In genomic region chr6:90360024-90360781, GRCm38 (mm10) we compare ENCODE assay signal across 7 mouse cellular contexts. TPM values are rescaled to one million over a fixed set of nuclear protein-coding genes. Genes with fewer than 3 reads are reported as not detected.
DNase-seq lines count a peak whose midpoint lies in the region; ATAC-seq and TF ChIP-seq lines count a peak whose summit lies in the region.

No protein-coding gene starts in this region.

- no peak overlapping the region for H3K27ac ChIP-seq in ES-E14 (ENCODE audit: insufficient read depth, low read depth, low read length, poor library complexity, severe bottlenecking)
- H3K27ac ChIP-seq in midbrain, postnatal 0 days (ENCODE audit: low read depth, low read length): no peak overlapping the region

- H3K27me3 ChIP-seq in midbrain, postnatal 0 days (ENCODE audit: insufficient read depth, low read length): no peaks in the 10 kb centered on the region

- in situ Hi-C loops in ES-E14 (cut with MboI; ENCODE audit: low sequenced_read_pairs in 2 of 2, unreplicated experiment in 2 of 2): no loop called here

- H3K4me3 ChIP-seq in ES-E14 (ENCODE audit: insufficient read depth in 1 of 2, low read depth in 1 of 2, low read length in 2 of 2, poor library complexity in 1 of 2, severe bottlenecking in 1 of 2): no peak overlapping the region
- H3K4me3 ChIP-seq in midbrain, postnatal 0 days (ENCODE audit: low read depth, low read length): no peak overlapping the region

- ATAC-seq in midbrain, postnatal 0 days (ENCODE audit: low FRiP score): peak; percentile 68
- ATAC-seq in granulocyte monocyte progenitor cell, adult 5-6 weeks (replicated peaks; ENCODE audit: poor library complexity, severe bottlenecking): no peak; the same call in 1 of the 2 replicates

- no peaks in the 10 kb centered on the region for H3K9me3 ChIP-seq in ES-E14 (ENCODE audit: control insufficient read depth, insufficient read depth, low read depth, low read length)
- no peaks in the 10 kb centered on the region for H3K9me3 ChIP-seq in midbrain, postnatal 0 days (ENCODE audit: low read length)

- no peak overlapping the region for H3K9ac ChIP-seq in ES-E14 (ENCODE audit: insufficient read depth, low read depth, low read length, poor library complexity, severe bottlenecking)
- no peak overlapping the region for H3K9ac ChIP-seq in midbrain, postnatal 0 days (replicated peaks; ENCODE audit: low read length, poor library complexity, severe bottlenecking)

- H3K4me2 ChIP-seq in midbrain, postnatal 0 days (ENCODE audit: low read depth, low read length, poor library complexity, severe bottlenecking): no peak overlapping the region

- intact Hi-C loops in heart, postnatal 14 days (cut with DNase I): no loop called here

- peak; percentile 100 for DNase-seq in 3T3-L1 (ENCODE audit: low read depth, low spot score)
- DNase-seq in ES-E14 (ENCODE audit: low read depth, low spot score): peak; percentile 20
- peak; percentile 91 for DNase-seq in fat pad, adult 2 months (ENCODE audit: extremely low read depth, low read depth, low spot score)
- DNase-seq in heart, postnatal 14 days: peak; percentile 59 to 62
- peak; percentile 38 for DNase-seq in large intestine, adult 2 months (ENCODE audit: low read depth, low spot score)
- peak; percentile 73 for DNase-seq in midbrain, postnatal 0 days (ENCODE audit: low spot score)

- WGBS in large intestine, adult 2 months: 14% methylated on average over 7 of the region's 7 CpGs
- WGBS in midbrain, postnatal 0 days: 52% methylated on average over 7 of the region's 7 CpGs

- no peaks in the 10 kb centered on the region for H3K36me3 ChIP-seq in ES-E14 (ENCODE audit: control insufficient read depth, insufficient read depth, low read length, poor library complexity, severe bottlenecking)
- no peaks in the 10 kb centered on the region for H3K36me3 ChIP-seq in midbrain, postnatal 0 days (ENCODE audit: insufficient read depth, low read length)

- peaks cover 2 to 7% of the 10 kb centered on the region in 2 experiments; a peak in 1 of 4 replicates for H3K4me1 ChIP-seq in ES-E14 (ENCODE audit: control insufficient read depth in 2 of 2, insufficient read depth in 2 of 2, low read length in 2 of 2, poor library complexity in 1 of 2)
- no peaks in the 10 kb centered on the region for H3K4me1 ChIP-seq in midbrain, postnatal 0 days (ENCODE audit: insufficient read depth, low read length)

- TF ChIP-seq CTCF in midbrain, postnatal 0 days (IDR thresholded peaks at IDR 0.05): no peak

TF ChIP-seq in ES-E14, 5 proteins besides CTCF, POLR2A, EP300 and RAD21:
- no peak for TF ChIP-seq CHD2 (IDR thresholded peaks at IDR 0.05; ENCODE audit: low read depth, low read length)
- no peak for TF ChIP-seq ZC3H11A (IDR thresholded peaks at IDR 0.05; ENCODE audit: borderline replicate concordance, low read depth, low read length)
- TF ChIP-seq ZNF384 (IDR thresholded peaks at IDR 0.05; ENCODE audit: low read depth, low read length): no peak
- no peak for TF ChIP-seq HCFC1 (IDR thresholded peaks at IDR 0.05; ENCODE audit: borderline replicate concordance, insufficient read depth, low read length)
- TF ChIP-seq MAFK (IDR thresholded peaks at IDR 0.05; ENCODE audit: insufficient read depth, low read depth, low read length): no peak

RNA-seq across cellular contexts. Expression of gene Zxdc, which starts 9.1 kb away (rescaled TPM):
- total RNA-seq in ES-E14 (2012; rRNA removed): 10.6 and 12.0 TPM in 2 replicates
- 10 to 100 TPM; 15.8 to 16.3 TPM for total RNA-seq in heart, postnatal 14 days (2021)
- polyA plus RNA-seq in large intestine, adult 2 months (2012; rRNA removed): 9.3 and 13.1 TPM in 2 replicates
- total RNA-seq in midbrain, postnatal 0 days (2014; rRNA removed): 38.7 and 46.3 TPM in 2 replicates
- polyA plus RNA-seq in midbrain, postnatal 0 days (2015; fragmentation: Nextera tagmentation; extraction: Ambion mirVana): 6.5 and 6.9 TPM in 2 replicates
- total RNA-seq in granulocyte monocyte progenitor cell, adult 5-6 weeks (2014; fragmentation: Nextera tagmentation): 13.3 and 14.0 TPM in 2 replicates
- 11.5 and 12.6 TPM in 2 replicates for total RNA-seq in granulocyte monocyte progenitor cell, adult 5-6 weeks (2017)

RNA-seq across cellular contexts. Expression of gene Uroc1, which starts 27.1 kb away (rescaled TPM):
- total RNA-seq in ES-E14 (2012; rRNA removed): 0.09 TPM in 1 of 2 replicates, not detected in the other
- total RNA-seq in heart, postnatal 14 days (2021): not detected
- polyA plus RNA-seq in large intestine, adult 2 months (2012; rRNA removed): 0.03 TPM in 1 of 2 replicates, not detected in the other
- not detected in 2 replicates for total RNA-seq in midbrain, postnatal 0 days (2014; rRNA removed)
- not detected in 2 replicates for polyA plus RNA-seq in midbrain, postnatal 0 days (2015; fragmentation: Nextera tagmentation; extraction: Ambion mirVana)
- not detected in 2 replicates for total RNA-seq in granulocyte monocyte progenitor cell, adult 5-6 weeks (2014; fragmentation: Nextera tagmentation)
- not detected in 2 replicates for total RNA-seq in granulocyte monocyte progenitor cell, adult 5-6 weeks (2017)

RNA-seq across cellular contexts. Expression of gene Chst13, which starts 35.2 kb away (rescaled TPM):
- 0.54 and 0.74 TPM in 2 replicates for total RNA-seq in ES-E14 (2012; rRNA removed)
- under 1 TPM in 1 of 2 experiments, not detected in 1; 0.12 TPM for total RNA-seq in heart, postnatal 14 days (2021)
- 0.12 and 0.45 TPM in 2 replicates for polyA plus RNA-seq in large intestine, adult 2 months (2012; rRNA removed)
- total RNA-seq in midbrain, postnatal 0 days (2014; rRNA removed): not detected in 2 replicates
- 0.44 TPM in 1 of 2 replicates, not detected in the other for polyA plus RNA-seq in midbrain, postnatal 0 days (2015; fragmentation: Nextera tagmentation; extraction: Ambion mirVana)
- 11.5 and 16.0 TPM in 2 replicates for total RNA-seq in granulocyte monocyte progenitor cell, adult 5-6 weeks (2014; fragmentation: Nextera tagmentation)
- 15.9 and 19.9 TPM in 2 replicates for total RNA-seq in granulocyte monocyte progenitor cell, adult 5-6 weeks (2017)

RNA-seq across cellular contexts. Expression of gene BC048671, which starts 59.2 kb away (rescaled TPM):
- not detected in 2 replicates for total RNA-seq in ES-E14 (2012; rRNA removed)
- total RNA-seq in heart, postnatal 14 days (2021): not detected
- polyA plus RNA-seq in large intestine, adult 2 months (2012; rRNA removed): not detected in 2 replicates
- not detected in 2 replicates for total RNA-seq in midbrain, postnatal 0 days (2014; rRNA removed)
- not detected in 2 replicates for polyA plus RNA-seq in midbrain, postnatal 0 days (2015; fragmentation: Nextera tagmentation; extraction: Ambion mirVana)
- not detected in 2 replicates for total RNA-seq in granulocyte monocyte progenitor cell, adult 5-6 weeks (2014; fragmentation: Nextera tagmentation)
- not detected in 2 replicates for total RNA-seq in granulocyte monocyte progenitor cell, adult 5-6 weeks (2017)

Comparison
In these comparisons a context has a peak if more than half of its experiments do, and no peak if none do; other contexts are left out.
1. DNase-seq: peak in every context shown above with its lines; median percentile 100 in 3T3-L1; 91 in fat pad, adult 2 months; 73 in midbrain, postnatal 0 days; 60 in heart, postnatal 14 days; 38 in large intestine, adult 2 months; 20 in ES-E14.